Mouse (Mus musculus): Measurements from ENCODE around the gene Ppp1r13b. TPM values are rescaled to one million over a fixed set of nuclear protein-coding genes. Genes with fewer than 3 reads are reported as not detected.
"Not testable (repeated sequence)": the region's sequence is repeated elsewhere in the genome, so short reads cannot be mapped to it uniquely, and the experiment has no call there.

Gene Ppp1r13b
- polyA plus RNA-seq (2015; fragmentation: Nextera tagmentation; extraction: Ambion mirVana), result 12.0 and 13.2 TPM in 2 replicates

- peak within 1 kb of the TSS; percentile 89 for H3K4me3 ChIP-seq
- H3K9ac ChIP-seq, result peak within 1 kb of the TSS; percentile 84
- H3K4me1 ChIP-seq, result peaks cover 25% of the 10 kb centered on the region
- no peaks in the 10 kb centered on the region for H3K9me3 ChIP-seq
- peak; percentile 96 for ATAC-seq (ENCODE audit: low FRiP score, low read depth)
- H3K27ac ChIP-seq, result peak within 1 kb of the TSS; percentile 73
- no peaks in the 10 kb centered on the region for H3K36me3 ChIP-seq
- peak within 1 kb of the TSS; percentile 90 for H3K4me2 ChIP-seq (replicated peaks)
- peaks cover 7% of the 10 kb centered on the region; the same call in 1 of the 2 replicates for H3K27me3 ChIP-seq
- under 1% methylated on average over 74 of the region's 80 CpGs for WGBS
Observed at GRCm38 (mm10) chr12:111907970-111908681, at the start of gene Ppp1r13b. Gene Ppp1r13b (minus strand): TSS chr12:111908110.

GRCm38 (mm10) chr12:111956173-111956572, 48.3 kb upstream of the Ppp1r13b start:
- WGBS, result 82% methylated on average over 5 of the region's 5 CpGs
- 0 out of 2 replicates have a peak, but pooled peaks cover 5% of the 10 kb centered on the region for H3K9me3 ChIP-seq
- no peak overlapping the region for H3K27ac ChIP-seq
- ATAC-seq (ENCODE audit: low FRiP score, low read depth), result no peak
- no peak overlapping the region for H3K4me2 ChIP-seq (replicated peaks)
- H3K4me1 ChIP-seq, result peaks cover 11% of the 10 kb centered on the region
- peaks cover 21% of the 10 kb centered on the region for H3K36me3 ChIP-seq
- no peaks in the 10 kb centered on the region for H3K27me3 ChIP-seq
- 0 out of 2 replicates have a peak overlapping the region, but pooled peaks have one; percentile 13 for H3K9ac ChIP-seq
- no peak overlapping the region for H3K4me3 ChIP-seq

- Histone ChIP-seq H3K9me3 (no peaks in the 10 kb centered on the region), H3K27me3 (no peaks in the 10 kb centered on the region), H3K4me1 (peaks cover 11% of the 10 kb centered on the region), H3K27ac (no peak overlapping the region), H3K9ac (no peak overlapping the region), H3K4me3 (no peak overlapping the region), H3K4me2 (replicated peaks) (no peak overlapping the region), H3K36me3 (no peaks in the 10 kb centered on the region)
- ATAC-seq (ENCODE audit: low FRiP score, low read depth), result no peak
- WGBS, result 36% methylated on average over 5 of the region's 5 CpGs
Observed at GRCm38 (mm10) chr12:111951701-111952100, 43.8 kb upstream of the Ppp1r13b start.

GRCm38 (mm10) chr12:111950486-111950885, 42.6 kb upstream of the Ppp1r13b start:
- no peaks in the 10 kb centered on the region for H3K36me3 ChIP-seq
- WGBS, result 74% methylated on average over 5 of the region's 5 CpGs
- H3K4me1 ChIP-seq, result peaks cover 12% of the 10 kb centered on the region
- H3K4me3 ChIP-seq, result no peak overlapping the region
- no peak overlapping the region for H3K4me2 ChIP-seq (replicated peaks)
- H3K27ac ChIP-seq, result no peak overlapping the region
- no peaks in the 10 kb centered on the region for H3K9me3 ChIP-seq
- no peak overlapping the region for H3K9ac ChIP-seq
- no peaks in the 10 kb centered on the region for H3K27me3 ChIP-seq
- no peak for ATAC-seq (ENCODE audit: low FRiP score, low read depth)

GRCm38 (mm10) chr12:111946716-111947115, 38.8 kb upstream of the Ppp1r13b start:
- no peak overlapping the region for H3K9ac ChIP-seq
- 41% methylated on average over 2 of the region's 2 CpGs for WGBS
- no peaks in the 10 kb centered on the region for H3K36me3 ChIP-seq
- no peak overlapping the region; the same call in 1 of the 2 replicates for H3K27ac ChIP-seq
- ATAC-seq (ENCODE audit: low FRiP score, low read depth), result no peak
- no peak overlapping the region for H3K4me2 ChIP-seq (replicated peaks)
- no peak overlapping the region for H3K4me3 ChIP-seq
- no peaks in the 10 kb centered on the region for H3K9me3 ChIP-seq
- H3K4me1 ChIP-seq, result peaks cover 18% of the 10 kb centered on the region
- H3K27me3 ChIP-seq, result no peaks in the 10 kb centered on the region

- peak overlapping the region; percentile 67; the same call in 1 of the 2 replicates for H3K27ac ChIP-seq
- ATAC-seq (ENCODE audit: low FRiP score, low read depth), result peak; percentile 62
Observed at GRCm38 (mm10) chr12:111945765-111946655, 38.1 kb upstream of the Ppp1r13b start.

GRCm38 (mm10) chr12:111945115-111945514, 37.2 kb upstream of the Ppp1r13b start:
- Histone ChIP-seq H3K4me3 (no peak overlapping the region), H3K36me3 (no peaks in the 10 kb centered on the region), H3K4me2 (replicated peaks) (no peak overlapping the region), H3K9me3 (no peaks in the 10 kb centered on the region), H3K27me3 (no peaks in the 10 kb centered on the region), H3K27ac (peak overlapping the region; percentile 67; the same call in 1 of the 2 replicates), H3K9ac (no peak overlapping the region), H3K4me1 (peaks cover 16% of the 10 kb centered on the region)
- WGBS, result 53% methylated on average over 8 of the region's 8 CpGs
- no peak for ATAC-seq (ENCODE audit: low FRiP score, low read depth)

More at GRCm38 (mm10) chr12:111945765-111946655, 38.1 kb upstream of the Ppp1r13b start:
- not testable (repeated sequence) for H3K9me3 ChIP-seq; H3K4me2 ChIP-seq (replicated peaks); H3K36me3 ChIP-seq; H3K9ac ChIP-seq; H3K27me3 ChIP-seq; H3K4me3 ChIP-seq
- peaks cover 13% of the 10 kb centered on the region for H3K4me1 ChIP-seq
- 68% methylated on average over 11 of the region's 15 CpGs for WGBS

- not testable (repeated sequence) for H3K9ac ChIP-seq; H3K9me3 ChIP-seq; H3K27me3 ChIP-seq; H3K36me3 ChIP-seq; H3K4me2 ChIP-seq (replicated peaks); H3K4me3 ChIP-seq
- WGBS, result 73% methylated on average over 18 of the region's 20 CpGs
- Histone ChIP-seq H3K27ac (peak overlapping the region; percentile 33; the same call in 1 of the 2 replicates), H3K4me1 (peaks cover 19% of the 10 kb centered on the region)
- peak; percentile 38 for ATAC-seq (ENCODE audit: low FRiP score, low read depth)
Observed at GRCm38 (mm10) chr12:111944065-111944987, 36.4 kb upstream of the Ppp1r13b start.

- no peak for ATAC-seq (ENCODE audit: low FRiP score, low read depth)
- Histone ChIP-seq H3K27me3 (no peaks in the 10 kb centered on the region), H3K27ac (no peak overlapping the region), H3K36me3 (no peaks in the 10 kb centered on the region), H3K4me3 (no peak overlapping the region), H3K4me2 (replicated peaks) (no peak overlapping the region), H3K4me1 (peaks cover 27% of the 10 kb centered on the region), H3K9me3 (no peaks in the 10 kb centered on the region), H3K9ac (no peak overlapping the region; the same call in 1 of the 2 replicates)
- 72% methylated on average over 10 of the region's 10 CpGs for WGBS
Observed at GRCm38 (mm10) chr12:111943421-111944064, 35.6 kb upstream of the Ppp1r13b start.

GRCm38 (mm10) chr12:111938623-111939177, 30.8 kb upstream of the Ppp1r13b start:
- no peaks in the 10 kb centered on the region for H3K27me3 ChIP-seq
- peak overlapping the region; percentile 7; the same call in 1 of the 2 replicates for H3K4me2 ChIP-seq (replicated peaks)
- WGBS, result 12% methylated on average over 1 of the region's 1 CpGs
- no peaks in the 10 kb centered on the region for H3K9me3 ChIP-seq
- peaks cover 40% of the 10 kb centered on the region for H3K4me1 ChIP-seq
- ATAC-seq (ENCODE audit: low FRiP score, low read depth), result peak; percentile 84
- no peak overlapping the region for H3K9ac ChIP-seq
- H3K36me3 ChIP-seq, result no peaks in the 10 kb centered on the region
- peak overlapping the region; percentile 91 for H3K27ac ChIP-seq
- H3K4me3 ChIP-seq, result no peak overlapping the region

All from limb, embryonic 13.5 days (tissue).